Mouse (Mus musculus) testis, adult 2 months (tissue): ENCODE results near the gene Coq8b.

Experiments used
- CTCF ChIP-seq: fragments of 200-500 bp; IDR thresholded peaks from 2 replicates; pipeline ENCODE4 v1.5.1; 2012; ENCODE audit warnings: low read depth, mild to moderate bottlenecking, inconsistent platforms, low read length, moderate library complexity; ENCODE audit not compliant: control insufficient read depth, insufficient read depth, insufficient replicate concordance
- POLR2A ChIP-seq: fragments of 200-500 bp; IDR thresholded peaks from 2 replicates; pipeline ENCODE4 v1.6.1; 2012; ENCODE audit warnings: low read depth, mild to moderate bottlenecking, inconsistent platforms, low read length, moderate library complexity; ENCODE audit not compliant: control insufficient read depth

DNA sequence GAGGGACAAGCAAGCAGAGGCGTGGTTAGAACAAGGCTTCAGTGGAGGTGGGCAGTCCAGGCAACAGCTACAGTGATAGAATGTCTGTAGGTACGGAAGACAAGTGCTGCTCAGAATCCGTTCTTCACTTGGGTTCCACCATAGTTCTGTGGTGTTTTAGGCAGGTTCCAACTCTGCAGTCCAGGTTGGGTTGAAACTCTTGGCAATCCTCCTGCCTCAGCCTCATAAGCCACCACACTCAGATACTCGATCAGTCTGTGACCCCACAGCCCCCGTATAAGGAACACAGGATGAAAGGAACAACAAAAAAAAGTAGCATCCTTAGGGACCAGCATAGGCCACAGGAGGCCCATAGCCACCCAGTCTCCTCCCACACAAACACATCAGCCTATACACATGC is 40.4 kb upstream of the Coq8b start:
- TF ChIP-seq CTCF: no peak
- TF ChIP-seq POLR2A: no peak
